Mouse (Mus musculus) cerebellum, postnatal 10 days (tissue): ENCODE results near the gene Ccdc174.

Experiments used
- DNase-seq, 2 experiments: peaks; one replicate each; pipeline ENCODE4 v3.0.0; 2021; ENCODE audit warnings: mixed read lengths in 2 of 2

Ccdc174 gene

DNA sequence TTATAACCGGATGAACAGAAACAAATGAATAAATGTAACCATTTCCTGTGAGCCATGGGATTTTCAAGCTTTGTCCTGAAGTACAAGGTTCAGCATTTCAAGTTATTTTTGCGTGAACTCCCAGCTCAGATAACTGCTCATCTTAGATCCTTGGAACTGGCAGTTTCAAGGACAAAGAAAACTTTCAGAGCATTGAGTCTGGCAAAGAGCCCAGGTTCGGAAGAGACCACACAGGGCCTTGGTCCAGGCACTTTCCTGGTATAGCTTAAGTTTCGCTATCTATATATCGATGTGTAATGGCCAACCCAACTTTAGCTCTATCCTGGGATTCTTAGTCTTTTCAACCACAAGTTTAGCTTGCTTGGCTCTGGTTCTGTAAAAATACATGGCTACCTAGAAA is 53.4 kb downstream of the Ccdc174 start:
- no peak for DNase-seq

DNA sequence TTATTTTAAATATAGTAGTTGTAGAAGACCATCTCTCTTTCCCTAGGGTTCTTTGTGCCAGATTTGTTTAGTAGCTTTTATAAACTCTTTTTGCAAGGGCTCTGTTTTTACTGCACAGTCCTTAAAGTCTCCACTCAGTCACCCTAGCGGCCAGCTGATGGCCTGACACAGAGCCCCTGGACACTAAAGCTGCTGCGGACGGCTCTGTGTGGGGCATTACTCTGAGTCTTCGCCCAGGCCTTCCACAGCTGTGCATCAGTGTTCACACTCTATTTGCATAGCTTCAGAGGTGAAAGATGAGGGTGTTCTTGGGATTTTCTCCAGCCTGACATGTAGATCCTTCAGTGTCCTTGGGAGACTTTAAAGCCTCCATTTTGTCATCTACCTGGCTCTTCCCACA is 60.6 kb downstream of the Ccdc174 start:
- DNase-seq = no peak

DNA sequence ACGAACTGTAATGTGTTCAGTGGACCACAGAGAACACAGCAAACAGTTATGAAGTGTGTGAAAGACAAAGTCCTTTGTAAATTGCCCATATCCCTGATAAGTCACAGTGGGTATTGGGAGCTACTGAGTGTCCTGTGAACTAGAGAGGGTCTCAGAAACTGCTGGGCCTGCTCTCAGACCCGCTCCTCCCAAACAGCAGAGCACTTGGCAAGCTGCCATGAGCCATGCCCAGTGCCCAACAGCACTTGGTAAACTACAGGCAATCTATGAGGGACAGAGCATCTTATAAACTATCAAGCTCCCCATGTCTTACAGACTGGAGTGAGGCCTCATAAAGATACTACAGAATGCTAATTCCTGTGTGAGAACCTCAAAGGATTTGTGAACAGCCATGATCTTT is 70.6 kb downstream of the Ccdc174 start:
- DNase-seq = peak; percentile 68 to 73
